Mouse (Mus musculus) ovary, postnatal 10 days (tissue): ENCODE measurements around the gene Prrg2.

Experiments
- DNase-seq: peaks from one replicate; pipeline ENCODE4 v3.0.0; 2022; ENCODE audit warnings: low spot score

Gene Prrg2

DNA sequence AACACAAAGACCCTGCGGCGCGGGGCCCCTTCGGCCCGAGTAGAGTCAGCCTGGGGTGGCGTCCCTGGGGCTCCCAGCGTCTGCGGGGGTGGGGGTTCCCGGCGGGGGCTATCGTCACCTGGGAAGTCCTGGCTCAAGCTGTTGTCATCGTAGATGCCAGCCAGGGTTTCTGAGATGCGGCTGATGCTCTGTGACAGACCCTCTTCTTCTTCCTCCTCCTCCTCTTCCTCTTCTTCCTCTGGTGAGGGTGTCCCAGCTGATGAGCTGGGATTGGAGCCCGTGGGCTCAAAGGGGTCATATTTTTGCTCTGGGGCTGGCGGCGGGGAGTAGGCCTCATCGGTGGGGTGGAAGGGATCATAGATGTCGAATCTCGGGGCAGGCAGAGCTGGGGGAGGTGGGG lies 54.1 kb downstream of the Prrg2 start:
- DNase-seq, result no peak

DNA sequence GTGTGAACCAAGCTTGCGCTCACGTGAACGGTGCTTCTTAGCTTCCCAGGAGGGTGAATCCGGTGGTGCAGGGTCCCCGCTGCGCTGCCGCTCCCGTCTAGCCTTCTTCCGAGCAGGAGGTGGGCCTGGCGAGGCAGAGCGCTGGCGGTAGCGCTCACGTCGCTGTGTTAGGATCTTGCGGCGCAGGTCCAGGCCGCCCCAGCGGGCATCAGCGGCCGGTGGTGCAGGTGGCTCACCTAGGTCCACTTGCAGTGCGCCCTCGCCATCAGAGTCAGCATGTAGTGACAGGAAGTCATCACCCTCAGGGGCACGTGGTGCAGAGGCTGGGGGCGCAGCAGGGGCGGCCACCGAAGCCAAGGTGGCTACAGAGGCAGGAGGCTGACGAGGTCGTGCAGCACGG lies 54.6 kb downstream of the Prrg2 start:
- no peak for DNase-seq

DNA sequence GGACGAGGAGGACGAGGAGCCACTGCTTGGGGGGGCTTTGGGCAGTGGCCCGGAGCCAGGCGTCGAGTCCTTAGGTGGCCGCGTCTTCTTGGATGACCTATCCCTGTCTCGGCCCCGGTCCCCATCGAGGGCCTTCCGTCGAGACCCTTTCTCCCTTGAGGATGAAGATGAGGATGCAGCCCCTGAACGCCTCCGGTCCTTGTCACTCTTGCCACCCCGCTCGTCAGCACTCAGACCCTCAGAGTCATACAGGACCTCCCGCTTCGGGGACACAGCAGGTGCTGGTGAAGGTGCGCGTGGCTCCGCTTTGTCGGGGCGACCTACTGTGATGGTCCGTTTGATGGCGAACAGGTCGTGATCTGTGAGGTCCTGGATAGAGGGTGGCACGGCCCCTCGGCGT lies 55.3 kb downstream of the Prrg2 start:
- DNase-seq, result no peak

DNA sequence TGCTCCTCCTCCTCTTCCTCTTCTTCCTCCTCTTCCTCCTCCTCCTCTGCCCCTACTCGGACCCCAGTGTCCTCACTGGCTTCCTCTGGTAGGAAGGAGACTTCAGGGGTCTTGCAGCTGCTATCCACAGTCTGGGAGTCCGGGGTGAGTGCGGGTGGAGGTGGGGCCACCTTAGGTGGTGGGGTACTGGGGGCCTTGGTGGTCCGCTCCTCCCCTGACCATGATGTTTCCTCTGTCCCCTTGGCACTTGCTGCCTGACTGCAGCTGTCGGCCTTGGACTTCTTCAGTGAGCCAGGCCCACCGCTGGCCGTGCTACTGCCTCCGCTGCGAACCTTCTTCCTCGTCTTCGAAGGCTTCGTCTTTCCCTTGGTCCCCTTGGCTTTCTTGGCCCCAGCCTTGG lies 56.0 kb downstream of the Prrg2 start:
- no peak for DNase-seq

DNA sequence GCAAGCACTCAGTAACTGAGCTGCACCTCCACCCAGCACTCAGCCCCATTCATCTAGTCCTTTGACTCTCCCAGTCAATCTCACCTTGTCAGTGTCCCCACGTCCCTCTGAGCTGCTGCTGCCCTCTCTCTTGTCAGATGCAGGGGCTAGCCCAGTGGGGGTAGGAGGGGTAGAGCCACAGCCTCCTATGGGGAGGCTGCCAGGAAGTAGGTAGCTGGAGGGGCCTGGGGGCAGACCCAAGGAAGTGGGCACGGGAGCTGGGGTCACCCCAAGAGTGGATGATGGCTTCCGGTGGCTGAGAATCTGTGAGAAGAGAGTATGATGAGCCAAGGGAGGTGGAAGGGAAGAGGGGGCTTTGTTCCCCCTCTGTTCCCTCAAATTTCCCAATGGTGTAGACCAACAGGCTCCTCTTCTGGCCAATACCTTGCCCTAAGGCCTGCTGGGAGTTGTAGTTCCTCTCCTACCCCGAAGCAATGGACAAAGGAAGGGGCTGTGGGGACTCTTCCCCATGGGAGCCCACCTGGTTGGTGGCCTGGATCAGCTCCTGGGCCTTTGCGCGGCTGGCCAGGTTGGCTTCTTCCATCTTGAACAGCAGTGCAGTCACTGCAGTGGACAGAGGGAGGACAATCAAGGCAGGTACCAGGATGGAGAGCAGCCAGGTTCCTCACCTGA lies 57.0 kb downstream of the Prrg2 start:
- DNase-seq, result no peak

DNA sequence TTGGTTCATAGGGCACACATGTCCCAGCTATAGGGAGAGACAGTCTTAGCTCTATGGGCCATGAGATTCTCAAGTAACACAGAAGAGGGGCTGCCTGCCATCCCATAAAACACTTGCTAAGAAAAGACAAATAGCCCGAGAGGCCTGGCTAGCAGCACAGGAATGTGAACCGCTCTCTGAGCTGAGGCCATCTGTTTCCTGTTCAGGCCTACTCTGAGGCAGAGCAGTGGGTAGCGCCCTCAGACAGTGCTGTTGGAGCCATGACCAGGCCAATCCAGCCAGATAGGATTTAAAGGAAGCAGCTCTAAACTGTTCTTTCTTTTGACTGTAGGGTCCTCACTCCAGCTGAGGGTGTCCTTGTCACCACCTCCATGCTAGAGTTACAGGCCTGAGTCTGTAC lies 57.9 kb downstream of the Prrg2 start:
- DNase-seq, result no peak
